Comparison of ENCODE assay signal across 19 mouse cellular contexts in genomic region chr16:63850297-63850696, GRCm38 (mm10). TPM values are rescaled to one million over a fixed set of nuclear protein-coding genes. Genes with fewer than 3 reads are reported as not detected.
"Had no signal": no experiment of that assay in that cellular context is flagged by ENCODE, and none has a peak within 500 bp of the region (broad histone marks: within the 10 kb centered on the region; RNA-seq: fewer than 3 reads in every experiment).

No protein-coding gene starts in this region.

- H3K9ac ChIP-seq: lung, embryonic 14.5 days; midbrain, embryonic 13.5 days; neural tube, embryonic 13.5 days; neural tube, embryonic 15.5 days had no signal

- H3K4me1 ChIP-seq: midbrain, embryonic 10.5 days; midbrain, embryonic 13.5 days; neural tube, embryonic 13.5 days; neural tube, embryonic 15.5 days had no signal

- H3K27ac ChIP-seq: midbrain, embryonic 10.5 days; midbrain, embryonic 13.5 days; neural tube, embryonic 13.5 days; neural tube, embryonic 15.5 days had no signal

- H3K4me2 ChIP-seq: lung, embryonic 14.5 days; midbrain, embryonic 13.5 days; neural tube, embryonic 13.5 days; neural tube, embryonic 15.5 days had no signal

- H3K4me3 ChIP-seq: midbrain, embryonic 10.5 days; midbrain, embryonic 13.5 days; myocyte; neural tube, embryonic 13.5 days; neural tube, embryonic 15.5 days had no signal

- H3K36me3 ChIP-seq: midbrain, embryonic 10.5 days; midbrain, embryonic 13.5 days; neural tube, embryonic 13.5 days; neural tube, embryonic 15.5 days had no signal

- ATAC-seq: midbrain, embryonic 13.5 days; midbrain, embryonic 16.5 days had no signal

- H3K9me3 ChIP-seq: midbrain, embryonic 10.5 days; midbrain, embryonic 13.5 days; neural tube, embryonic 13.5 days; neural tube, embryonic 15.5 days had no signal

- H3K27me3 ChIP-seq: midbrain, embryonic 13.5 days; neural tube, embryonic 13.5 days; neural tube, embryonic 15.5 days had no signal

- DNase-seq: lung, adult 18-20 months; lung, embryonic 14.5 days; lung, postnatal 10 days; lung, postnatal 4 days; retina, postnatal 1 day; right cerebral cortex, adult 18-20 months; right cerebral cortex, postnatal 25 days; right cerebral cortex, postnatal 4 days; spleen, adult 18-20 months; thymus, adult 2 months; thymus, postnatal 25 days; thymus, postnatal 4 days had no signal

RNA-seq across cellular contexts. Expression of gene Epha3, which starts 13.7 kb away (rescaled TPM):
- total RNA-seq: megakaryocyte-erythroid progenitor cell, adult 5-6 weeks had no signal
